Mouse (Mus musculus) forebrain, embryonic 14.5 days (tissue): ENCODE data around the gene Gm28308. TPM values are rescaled to one million over a fixed set of nuclear protein-coding genes. Genes with fewer than 3 reads are reported as not detected.

Experiments
- ATAC-seq: fragments of 200-750 bp; cut with Nextera tagmentation; 2 replicates; pipeline ENCODE4 v1.8.0; 2017; ENCODE audit warnings: mild to moderate bottlenecking, moderate library complexity
- DNase-seq: peaks from one replicate; pipeline ENCODE4 v3.0.0-alpha.2; 2015; ENCODE audit warnings: low spot score
- H3K27ac ChIP-seq: fragments of 300-500 bp; sonication (generic); 2 replicates; pipeline ENCODE4 v1.5.1; 2014; ENCODE audit warnings: low read depth, mild to moderate bottlenecking, control low read depth, low read length, moderate library complexity
- H3K27me3 ChIP-seq: fragments of 300-500 bp; sonication (generic); replicated peaks from 2 replicates; pipeline ENCODE4 v1.6.1; 2014; ENCODE audit warnings: low read length, control low read depth, mixed read lengths; ENCODE audit not compliant: control insufficient read depth, insufficient read depth
- H3K36me3 ChIP-seq: fragments of 300-500 bp; sonication (generic); 2 replicates; pipeline ENCODE4 v1.6.1; 2014; ENCODE audit warnings: low read length, control low read depth; ENCODE audit not compliant: control insufficient read depth, insufficient read depth
- H3K4me1 ChIP-seq: fragments of 300-500 bp; sonication (generic); 2 replicates; pipeline ENCODE4 v1.6.1; 2014; ENCODE audit warnings: antibody characterized with exemption, low read length, control low read depth; ENCODE audit not compliant: control insufficient read depth, insufficient read depth
- H3K4me2 ChIP-seq: fragments of 300-500 bp; sonication (generic); 2 replicates; pipeline ENCODE4 v1.6.1; 2014; ENCODE audit warnings: mild to moderate bottlenecking, control low read depth, low read length
- H3K4me3 ChIP-seq: fragments of 300-500 bp; sonication (generic); 2 replicates; pipeline ENCODE4 v1.5.1; 2014; ENCODE audit warnings: low read depth, low read length, control low read depth
- H3K9ac ChIP-seq: fragments of 300-500 bp; sonication (generic); 2 replicates; pipeline ENCODE4 v1.6.1; 2014; ENCODE audit warnings: mild to moderate bottlenecking, low read length, control low read depth, moderate library complexity
- H3K9me3 ChIP-seq: fragments of 300-500 bp; sonication (generic); replicated peaks from 2 replicates; pipeline ENCODE4 v1.6.1; 2016; ENCODE audit warnings: low read length, control low read depth, mixed read lengths; ENCODE audit not compliant: control insufficient read depth
- WGBS: fragments of 180-500 bp; shearing (Covaris S2); extraction: QIAGEN DNeasy Blood & Tissue Kit; methylation state at CpG from one replicate; pipeline ENCODE4 v1.1.7; 2014; 5-methylcytosine and 5-hydroxymethylcytosine counted together
- microRNA counts: library from miRNA; unstranded; fragments of <30 nt; microRNA quantifications from one replicate; lab custom pipeline; 2016
- microRNA-seq: library from miRNA; unstranded; fragments of <30 nt; microRNA quantifications from one replicate; pipeline ENCODE4, GENCODE M21; 2016
- polyA plus RNA-seq: library from polyadenylated mRNA; unstranded; fragments of >200 nt; fragmentation: Nextera tagmentation; extraction: Ambion mirVana; gene quantifications from 2 replicates; pipeline ENCODE4 v1.2.1, GENCODE M21; 2014

Gene Gm28308
- polyA plus RNA-seq, 1 experiment from 2014 or later = not detected

- H3K9me3 ChIP-seq = no peaks in the 10 kb centered on the region
- no peak overlapping the region for H3K4me2 ChIP-seq
- H3K27ac ChIP-seq = peak overlapping the region; percentile 66; the same call in 1 of the 2 replicates
- DNase-seq (peak; percentile 88), ATAC-seq (peak; percentile 93)
- no peak overlapping the region for H3K4me3 ChIP-seq
- 13% methylated on average over 6 of the region's 6 CpGs for WGBS
- H3K36me3 ChIP-seq = no peaks in the 10 kb centered on the region
- peaks cover 11% of the 10 kb centered on the region for H3K4me1 ChIP-seq
- H3K27me3 ChIP-seq = no peaks in the 10 kb centered on the region; the same call in 1 of the 2 replicates
- H3K9ac ChIP-seq = no peak overlapping the region
These were observed 94.1 kb downstream of the Gm28308 start for GRCm38 (mm10) chr6:52118903-52119635.

- Histone ChIP-seq H3K9me3 (no peaks in the 10 kb centered on the region), H3K27me3 (no peaks in the 10 kb centered on the region; the same call in 1 of the 2 replicates), H3K4me2 (no peak overlapping the region), H3K36me3 (no peaks in the 10 kb centered on the region), H3K9ac (no peak overlapping the region), H3K4me3 (no peak overlapping the region), H3K4me1 (peaks cover 11% of the 10 kb centered on the region), H3K27ac (no peak overlapping the region)
- DNase-seq (no peak), ATAC-seq (no peak)
- WGBS = 22% methylated on average over 5 of the region's 5 CpGs
These were observed 97.2 kb downstream of the Gm28308 start for GRCm38 (mm10) chr6:52115899-52116298.

MicroRNA genes within 50 kb of the gene (microRNA counts, 519-probe panel; counts per million panel counts)
- microRNA mmu-miR-196b (lab: Ali Mortazavi, UCI) = not detected

Small RNAs within 50 kb of the gene (microRNA-seq; reads per million reads assigned to microRNA genes)
- gene Mir196b = 32.3 reads per million, percentile 43 among the genes with 10 or more reads in this experiment

Other genes with a start within 250 kb of the Gm28308 start
- 5.7 and 7.3 TPM in 2 replicates for gene Skap2, start 200.8 kb downstream of the Gm28308 start, polyA plus RNA-seq
- not detected in 2 replicates for gene Hoxa1, start 55.0 kb downstream of the Gm28308 start, polyA plus RNA-seq
- not detected in 2 replicates for gene Hoxa2, start 48.5 kb downstream of the Gm28308 start, polyA plus RNA-seq
- gene 5730596B20Rik, start 35.8 kb downstream of the Gm28308 start, polyA plus RNA-seq = not detected in 2 replicates
- not detected in 2 replicates for gene Hoxa4, start 21.6 kb downstream of the Gm28308 start, polyA plus RNA-seq
- 0.26 TPM in 1 of 2 replicates, not detected in the other for gene Hoxa5, start 8.8 kb downstream of the Gm28308 start, polyA plus RNA-seq
- gene Hoxa6, start 4.6 kb downstream of the Gm28308 start, polyA plus RNA-seq = not detected in 2 replicates
- gene Hoxa3, start within 50 bp of the Gm28308 start, polyA plus RNA-seq = not detected in 2 replicates
- gene Hoxa7, start 8.5 kb upstream of the Gm28308 start, polyA plus RNA-seq = not detected in 2 replicates
- not detected in 2 replicates for gene Hoxa9, start 17.8 kb upstream of the Gm28308 start, polyA plus RNA-seq
- not detected in 2 replicates for gene Hoxa10, start 27.5 kb upstream of the Gm28308 start, polyA plus RNA-seq
- gene Hoxa11, start 32.5 kb upstream of the Gm28308 start, polyA plus RNA-seq = not detected in 2 replicates
- gene Hoxa13, start 47.5 kb upstream of the Gm28308 start, polyA plus RNA-seq = not detected in 2 replicates
- gene Evx1, start 100.2 kb upstream of the Gm28308 start, polyA plus RNA-seq = not detected in 2 replicates